Mouse (Mus musculus): ENCODE data around the gene Slc25a41.

DNA sequence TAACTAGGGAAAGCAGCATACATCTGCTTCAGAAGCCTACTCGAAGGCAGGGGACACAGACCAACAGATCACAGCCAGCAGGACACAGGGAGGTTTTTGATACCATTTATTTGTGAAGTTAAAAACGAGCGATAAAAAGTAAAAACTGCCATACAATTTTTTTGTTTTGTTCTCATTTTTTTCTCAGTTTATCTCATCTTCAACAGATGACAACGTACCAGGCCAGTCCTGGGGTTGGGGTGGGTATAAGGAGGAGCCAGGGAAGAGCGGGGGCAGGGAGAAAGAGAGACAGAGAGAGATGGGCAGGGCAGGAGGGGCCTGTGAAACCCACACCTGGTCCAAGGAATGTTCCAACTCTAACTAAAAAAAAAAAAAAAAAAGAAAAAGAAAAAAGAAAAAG lies 20.5 kb downstream of the Slc25a41 start:
- TF ChIP-seq POU5F1 (IDR thresholded peaks at IDR 0.05; ENCODE audit: borderline replicate concordance, low read length) (no peak), CTCF (conservative IDR thresholded peaks at IDR 0.05; ENCODE audit: low read length) (no peak), NANOG (IDR thresholded peaks at IDR 0.05; ENCODE audit: borderline replicate concordance, low read length) (no peak)
